Mouse (Mus musculus) erythroblast, embryonic 14.5 days (primary cell): Measurements from ENCODE around the gene Itch. TPM values are rescaled to one million over a fixed set of nuclear protein-coding genes. Genes with fewer than 3 reads are reported as not detected.

ENCODE experiments used
- H3K27me3 ChIP-seq: 2 replicates; pipeline ENCODE4 v1.6.1; 2012; ENCODE audit warnings: inconsistent platforms; ENCODE audit not compliant: control insufficient read depth
- H3K36me3 ChIP-seq: 2 replicates; pipeline ENCODE4 v1.6.1; 2012; ENCODE audit warnings: mild to moderate bottlenecking, inconsistent platforms; ENCODE audit not compliant: control insufficient read depth
- H3K4me1 ChIP-seq: 2 replicates; pipeline ENCODE4 v1.6.1; 2012; ENCODE audit warnings: inconsistent platforms; ENCODE audit not compliant: control insufficient read depth
- H3K4me3 ChIP-seq: replicated peaks from 2 replicates; pipeline ENCODE3; 2012; ENCODE audit warnings: moderate library complexity, mild to moderate bottlenecking, inconsistent platforms
- H3K9me3 ChIP-seq: 2 replicates; pipeline ENCODE4 v1.6.1; 2012; ENCODE audit warnings: low read length, inconsistent platforms, mixed read lengths; ENCODE audit not compliant: control insufficient read depth
- GATA1 ChIP-seq: IDR thresholded peaks from 2 replicates; pipeline ENCODE4 v1.6.1; 2012; ENCODE audit warnings: low read length, inconsistent platforms, mixed read lengths
- TAL1 ChIP-seq: IDR thresholded peaks from 3 replicates; pipeline ENCODE4 v1.6.1; 2012; ENCODE audit warnings: low read length, inconsistent platforms, mixed read lengths
- polyA plus RNA-seq: library from polyadenylated mRNA; stranded (reverse); fragments of >175 nt; gene quantifications from 2 replicates; pipeline ENCODE4 v1.2.3, GENCODE M21; 2012

Gene Itch
- 0.06 TPM in 2 replicates for polyA plus RNA-seq

- no peaks in the 10 kb centered on the region for H3K9me3 ChIP-seq
- H3K27me3 ChIP-seq: no peaks in the 10 kb centered on the region
- peaks cover 8% of the 10 kb centered on the region for H3K36me3 ChIP-seq
- TF ChIP-seq TAL1 (no peak), GATA1 (no peak)
- peak within 1 kb of the TSS; percentile 77 for H3K4me3 ChIP-seq
- H3K4me1 ChIP-seq: peaks cover 36% of the 10 kb centered on the region
Observed at GRCm38 (mm10) chr2:155133011-155133976, at the start of gene Itch. Gene Itch, plus strand, starts transcription at chr2:155133509.

DNA sequence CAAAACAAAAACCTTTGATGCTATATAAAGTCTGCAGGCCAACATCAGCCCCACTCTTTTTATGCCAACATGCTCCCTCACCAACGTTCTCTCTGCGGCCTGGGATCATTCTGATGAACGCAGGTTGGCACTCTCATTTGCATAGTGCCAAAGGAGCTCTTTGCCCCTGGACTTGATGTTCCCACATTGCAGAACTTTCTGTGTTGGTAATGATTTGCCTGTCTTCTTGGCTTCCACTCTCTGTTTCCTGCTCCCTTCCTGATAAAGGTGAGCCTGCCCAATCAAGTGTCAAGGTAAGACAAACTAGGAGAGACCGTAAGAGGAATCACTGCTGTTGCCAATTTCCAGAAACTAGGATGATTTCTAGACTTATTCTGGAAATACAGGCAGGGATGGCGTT is 48.8 kb upstream of the Itch start:
- H3K27me3 ChIP-seq: peaks cover 7% of the 10 kb centered on the region
- TF ChIP-seq GATA1 (no peak), TAL1 (no peak)
- no peak overlapping the region for H3K4me3 ChIP-seq
- peaks cover 6% of the 10 kb centered on the region for H3K4me1 ChIP-seq
- no peaks in the 10 kb centered on the region for H3K9me3 ChIP-seq
- H3K36me3 ChIP-seq: no peaks in the 10 kb centered on the region

GRCm38 (mm10) chr2:155086328-155086727 is 47.0 kb upstream of the Itch start:
- peaks cover 2% of the 10 kb centered on the region for H3K27me3 ChIP-seq
- H3K36me3 ChIP-seq: no peaks in the 10 kb centered on the region
- peaks cover 17% of the 10 kb centered on the region for H3K4me1 ChIP-seq
- TF ChIP-seq TAL1 (no peak), GATA1 (no peak)
- no peak overlapping the region for H3K4me3 ChIP-seq
- no peaks in the 10 kb centered on the region for H3K9me3 ChIP-seq

- H3K36me3 ChIP-seq: no peaks in the 10 kb centered on the region
- H3K4me1 ChIP-seq: peaks cover 33% of the 10 kb centered on the region
- no peak overlapping the region for H3K4me3 ChIP-seq
- no peaks in the 10 kb centered on the region for H3K27me3 ChIP-seq
- H3K9me3 ChIP-seq: no peaks in the 10 kb centered on the region
- TF ChIP-seq GATA1 (no peak), TAL1 (no peak)
Observed at GRCm38 (mm10) chr2:155088264-155088663, 45.0 kb upstream of the Itch start.

GRCm38 (mm10) chr2:155090909-155091742 is 42.2 kb upstream of the Itch start:
- TF ChIP-seq TAL1 (peak; percentile 31; the same call in 1 of the 3 replicates), GATA1 (no peak)
- peak overlapping the region; percentile 36 for H3K4me3 ChIP-seq
- no peaks in the 10 kb centered on the region for H3K36me3 ChIP-seq
- peaks cover 35% of the 10 kb centered on the region for H3K4me1 ChIP-seq
- H3K27me3 ChIP-seq: no peaks in the 10 kb centered on the region
- no peaks in the 10 kb centered on the region for H3K9me3 ChIP-seq

DNA sequence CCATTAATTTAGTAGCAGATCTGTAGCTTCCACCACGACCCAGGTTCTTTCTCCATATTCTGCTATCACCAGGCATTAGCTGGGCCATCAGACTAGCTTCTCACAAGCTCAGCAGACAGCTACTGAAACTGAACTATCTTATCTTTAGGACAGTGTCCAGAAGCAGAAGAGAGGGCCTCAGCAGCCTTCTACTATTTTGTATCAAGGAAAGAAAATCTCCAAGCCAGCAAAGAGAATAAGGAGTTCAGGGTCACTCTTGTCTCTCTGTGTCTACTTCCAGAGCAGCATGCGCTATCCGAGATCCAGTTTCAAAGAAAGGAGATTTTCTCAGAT is 41.6 kb upstream of the Itch start:
- H3K27me3 ChIP-seq: no peaks in the 10 kb centered on the region
- H3K9me3 ChIP-seq: no peaks in the 10 kb centered on the region
- TF ChIP-seq GATA1 (no peak), TAL1 (no peak)
- no peaks in the 10 kb centered on the region for H3K36me3 ChIP-seq
- H3K4me3 ChIP-seq: no peak overlapping the region
- H3K4me1 ChIP-seq: peaks cover 35% of the 10 kb centered on the region

GRCm38 (mm10) chr2:155093418-155093817 is 39.9 kb upstream of the Itch start:
- no peaks in the 10 kb centered on the region for H3K9me3 ChIP-seq
- no peaks in the 10 kb centered on the region for H3K36me3 ChIP-seq
- H3K27me3 ChIP-seq: no peaks in the 10 kb centered on the region
- TF ChIP-seq GATA1: no peak
- no peak for TF ChIP-seq TAL1
- H3K4me1 ChIP-seq: peaks cover 34% of the 10 kb centered on the region
- H3K4me3 ChIP-seq: no peak overlapping the region

DNA sequence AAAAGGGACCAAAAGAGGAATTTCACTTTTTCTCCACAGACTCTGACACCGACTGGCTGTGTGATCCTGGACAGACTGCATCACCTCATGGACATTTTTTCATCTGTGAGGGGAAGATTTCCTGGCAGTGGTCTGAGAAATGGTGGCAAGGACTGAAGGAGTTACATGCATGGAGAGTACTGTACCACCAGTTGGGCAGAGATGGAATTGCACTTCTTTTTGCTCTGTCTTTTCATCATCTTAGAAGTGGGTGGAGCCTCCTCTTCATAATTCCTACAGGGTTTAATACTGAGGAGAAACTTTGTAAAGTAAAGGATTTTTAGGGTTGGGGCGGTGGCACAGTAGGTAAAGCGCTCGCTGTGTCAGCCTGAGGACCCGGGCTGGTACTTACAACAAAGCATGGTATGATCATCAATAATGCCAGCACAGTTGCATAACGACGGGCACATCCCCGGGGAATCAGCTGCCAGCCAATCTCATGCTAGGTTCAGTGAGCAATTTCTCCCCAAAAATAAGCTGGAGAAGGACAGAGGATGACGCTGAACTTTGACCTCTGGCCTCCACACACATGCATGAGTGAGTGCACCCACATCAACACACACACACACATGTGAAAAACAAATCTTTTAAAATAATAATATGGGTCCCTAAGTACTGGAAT is 34.5 kb upstream of the Itch start:
- Histone ChIP-seq H3K4me1 (peaks cover 10% of the 10 kb centered on the region), H3K36me3 (no peaks in the 10 kb centered on the region), H3K27me3 (no peaks in the 10 kb centered on the region), H3K9me3 (no peaks in the 10 kb centered on the region), H3K4me3 (no peak overlapping the region)
- TF ChIP-seq TAL1: no peak
- no peak for TF ChIP-seq GATA1
